Mouse (Mus musculus): ENCODE data around the gene Zfyve21. TPM values are rescaled to one million over a fixed set of nuclear protein-coding genes. Genes with fewer than 3 reads are reported as not detected.

Zfyve21 gene
- polyA plus RNA-seq, 1 experiment from 2014 or later: 53.3 TPM

DNA sequence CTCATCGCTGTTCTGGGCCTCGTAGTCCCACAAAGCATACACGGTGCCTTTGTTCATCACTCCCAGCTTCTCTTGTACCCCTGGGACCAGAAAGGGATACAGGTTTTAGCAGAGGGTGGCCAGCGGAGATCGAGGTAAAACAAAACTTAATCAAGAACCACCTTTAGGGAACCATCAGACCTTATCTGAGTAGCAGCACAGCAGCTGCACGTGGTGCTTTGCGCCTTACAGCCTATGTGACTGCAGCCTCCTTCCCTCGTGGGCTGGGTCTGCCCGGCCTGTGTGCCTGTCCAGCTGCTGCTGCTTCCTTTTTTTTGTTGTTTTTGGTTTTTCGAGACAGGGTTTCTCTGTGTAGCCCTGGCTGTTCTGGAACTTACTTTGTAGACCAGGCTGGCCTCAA is 16.4 kb downstream of the Zfyve21 start:
- no peak for TF ChIP-seq CTCF (IDR thresholded peaks at IDR 0.05; ENCODE audit: low read depth)
- no peak for TF ChIP-seq EP300 (IDR thresholded peaks at IDR 0.05; ENCODE audit: low read depth)
- DNase-seq (no peak), ATAC-seq (peak; percentile 59)
- no peaks in the 10 kb centered on the region for H3K27me3 ChIP-seq (ENCODE audit: insufficient read depth, low read length)
- no peak overlapping the region for H3K4me2 ChIP-seq (ENCODE audit: low read depth, low read length)
- peak overlapping the region; percentile 55; the same call in 1 of the 2 replicates for H3K27ac ChIP-seq (ENCODE audit: low read depth)
- H3K9me3 ChIP-seq (ENCODE audit: low read length): no peaks in the 10 kb centered on the region
- H3K9ac ChIP-seq (replicated peaks): no peak overlapping the region
- WGBS (ENCODE audit: insufficient replicate concordance): 59% methylated on average over 10 of the region's 10 CpGs
- no peaks in the 10 kb centered on the region for H3K4me1 ChIP-seq (ENCODE audit: insufficient read depth)
- no peak overlapping the region for H3K4me3 ChIP-seq (ENCODE audit: low read depth, low read length)
- peaks cover 61% of the 10 kb centered on the region for H3K36me3 ChIP-seq (replicated peaks; ENCODE audit: insufficient read depth, low read length)

- ATAC-seq: no peak
- no peak overlapping the region for H3K9ac ChIP-seq (replicated peaks)
Measured at GRCm38 (mm10) chr12:111832643-111833042, 18.7 kb downstream of the Zfyve21 start.

DNA sequence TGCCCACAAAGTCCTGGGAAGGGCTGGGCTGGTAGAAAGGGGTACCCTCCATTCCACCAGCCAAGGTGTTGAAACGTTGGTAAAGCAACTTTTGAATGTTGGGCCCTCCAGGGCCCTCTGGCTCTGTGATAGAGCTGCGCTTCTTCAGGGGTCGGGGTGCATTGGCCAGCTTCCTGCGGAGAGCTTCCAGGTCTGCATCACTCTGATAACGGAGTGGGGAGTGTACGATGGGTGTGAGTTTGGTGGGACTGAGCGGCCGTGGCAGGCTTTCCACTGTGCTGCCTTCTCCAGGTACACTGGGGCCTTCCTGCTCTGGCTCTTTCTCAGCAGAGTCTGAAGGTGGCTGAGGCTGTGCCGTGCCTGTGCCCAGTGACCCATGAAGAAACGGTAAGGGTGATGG is 19.5 kb downstream of the Zfyve21 start:
- DNase-seq (no peak), ATAC-seq (peak; percentile 81)
- 63% methylated on average over 10 of the region's 10 CpGs for WGBS (ENCODE audit: insufficient replicate concordance)
- Histone ChIP-seq H3K27me3 (ENCODE audit: insufficient read depth, low read length) (no peaks in the 10 kb centered on the region), H3K4me2 (ENCODE audit: low read depth, low read length) (peak overlapping the region; percentile 3; the same call in 1 of the 2 replicates), H3K36me3 (replicated peaks; ENCODE audit: insufficient read depth, low read length) (peaks cover 43% of the 10 kb centered on the region), H3K9me3 (ENCODE audit: low read length) (no peaks in the 10 kb centered on the region), H3K27ac (ENCODE audit: low read depth) (no peak overlapping the region), H3K4me1 (ENCODE audit: insufficient read depth) (no peaks in the 10 kb centered on the region), H3K4me3 (ENCODE audit: low read depth, low read length) (no peak overlapping the region), H3K9ac (replicated peaks) (no peak overlapping the region)
- TF ChIP-seq CTCF (IDR thresholded peaks at IDR 0.05; ENCODE audit: low read depth) (no peak), EP300 (IDR thresholded peaks at IDR 0.05; ENCODE audit: low read depth) (no peak)

More at GRCm38 (mm10) chr12:111832643-111833042, 18.7 kb downstream of the Zfyve21 start:
- no peaks in the 10 kb centered on the region for H3K9me3 ChIP-seq (ENCODE audit: low read length)
- DNase-seq: no peak
- WGBS (ENCODE audit: insufficient replicate concordance): 75% methylated on average over 5 of the region's 5 CpGs
- H3K36me3 ChIP-seq (replicated peaks; ENCODE audit: insufficient read depth, low read length): peaks cover 49% of the 10 kb centered on the region
- H3K27ac ChIP-seq (ENCODE audit: low read depth): no peak overlapping the region
- TF ChIP-seq EP300 (IDR thresholded peaks at IDR 0.05; ENCODE audit: low read depth) (no peak), CTCF (IDR thresholded peaks at IDR 0.05; ENCODE audit: low read depth) (no peak)
- H3K4me3 ChIP-seq (ENCODE audit: low read depth, low read length): no peak overlapping the region
- H3K27me3 ChIP-seq (ENCODE audit: insufficient read depth, low read length): no peaks in the 10 kb centered on the region
- H3K4me2 ChIP-seq (ENCODE audit: low read depth, low read length): no peak overlapping the region
- no peaks in the 10 kb centered on the region for H3K4me1 ChIP-seq (ENCODE audit: insufficient read depth)

DNA sequence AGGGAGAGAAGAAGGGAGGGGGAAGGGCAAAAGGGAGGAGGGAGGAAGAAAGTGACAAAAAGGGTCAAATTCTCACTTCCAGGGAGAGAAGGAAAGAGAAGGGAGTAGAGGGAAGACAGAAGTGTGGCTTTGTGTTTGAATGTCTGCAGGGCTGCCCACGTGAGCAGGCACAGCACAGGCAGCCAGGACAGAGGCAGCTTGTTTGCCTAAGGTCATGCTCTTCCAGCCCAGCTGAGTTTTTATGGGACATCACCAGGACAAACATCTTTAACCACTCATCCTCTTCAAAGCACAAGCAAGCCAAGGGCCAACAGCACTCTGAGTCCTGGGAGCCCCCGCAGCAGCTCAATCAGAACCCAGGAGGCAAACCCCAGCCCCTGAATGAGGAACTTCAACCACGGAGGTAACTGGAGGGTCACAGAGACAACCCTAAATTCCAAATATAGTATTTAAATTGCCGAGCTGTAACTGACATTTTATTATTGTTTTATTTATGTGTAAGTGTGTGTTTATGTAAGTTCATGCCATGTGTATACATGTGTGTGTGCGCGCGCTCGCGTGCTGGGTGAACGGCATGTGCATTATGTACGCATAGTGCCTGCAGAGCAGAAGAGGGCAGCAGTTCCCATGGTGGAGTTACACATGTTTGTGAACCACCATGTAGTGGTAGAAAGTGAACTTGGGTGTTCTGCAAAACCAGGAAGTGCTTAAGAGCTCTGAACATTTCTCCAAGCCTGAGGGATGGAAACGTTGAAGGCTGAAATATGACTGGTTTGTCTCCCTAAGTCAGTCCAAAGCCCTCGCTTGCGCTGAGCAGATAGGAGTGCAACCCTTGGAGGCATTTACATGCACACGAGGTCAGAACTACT is 28.8 kb downstream of the Zfyve21 start:
- 63% methylated on average over 15 of the region's 15 CpGs for WGBS (ENCODE audit: insufficient replicate concordance)
- TF ChIP-seq EP300 (IDR thresholded peaks at IDR 0.05; ENCODE audit: low read depth): no peak
- peak; percentile 24; the same call in 1 of the 2 replicates for TF ChIP-seq CTCF (IDR thresholded peaks at IDR 0.05; ENCODE audit: low read depth)
- no peak for DNase-seq
- Histone ChIP-seq H3K27me3 (ENCODE audit: insufficient read depth, low read length) (no peaks in the 10 kb centered on the region), H3K36me3 (replicated peaks; ENCODE audit: insufficient read depth, low read length) (peaks cover 13% of the 10 kb centered on the region), H3K4me1 (ENCODE audit: insufficient read depth) (peaks cover 2% of the 10 kb centered on the region; the same call in 1 of the 2 replicates), H3K27ac (ENCODE audit: low read depth) (peak overlapping the region; percentile 22; the same call in 1 of the 2 replicates), H3K4me2 (ENCODE audit: low read depth, low read length) (no peak overlapping the region), H3K9ac (replicated peaks) (no peak overlapping the region), H3K9me3 (ENCODE audit: low read length) (no peaks in the 10 kb centered on the region), H3K4me3 (ENCODE audit: low read depth, low read length) (no peak overlapping the region)
- ATAC-seq: peak; percentile 56

GRCm38 (mm10) chr12:111843470-111843869 is 29.5 kb downstream of the Zfyve21 start:
- Histone ChIP-seq H3K36me3 (replicated peaks; ENCODE audit: insufficient read depth, low read length) (peaks cover 13% of the 10 kb centered on the region), H3K4me3 (ENCODE audit: low read depth, low read length) (no peak overlapping the region), H3K27me3 (ENCODE audit: insufficient read depth, low read length) (no peaks in the 10 kb centered on the region), H3K9ac (replicated peaks) (no peak overlapping the region), H3K4me1 (ENCODE audit: insufficient read depth) (peaks cover 2% of the 10 kb centered on the region; the same call in 1 of the 2 replicates), H3K4me2 (ENCODE audit: low read depth, low read length) (no peak overlapping the region), H3K9me3 (ENCODE audit: low read length) (no peaks in the 10 kb centered on the region), H3K27ac (ENCODE audit: low read depth) (no peak overlapping the region)
- 40% methylated on average over 2 of the region's 2 CpGs for WGBS (ENCODE audit: insufficient replicate concordance)
- ATAC-seq (no peak), DNase-seq (no peak)
- TF ChIP-seq CTCF (IDR thresholded peaks at IDR 0.05; ENCODE audit: low read depth) (no peak), EP300 (IDR thresholded peaks at IDR 0.05; ENCODE audit: low read depth) (no peak)

GRCm38 (mm10) chr12:111845953-111846352 is 32.0 kb downstream of the Zfyve21 start:
- no peak overlapping the region for H3K9ac ChIP-seq (replicated peaks)
- H3K36me3 ChIP-seq (replicated peaks; ENCODE audit: insufficient read depth, low read length): no peaks in the 10 kb centered on the region
- H3K4me1 ChIP-seq (ENCODE audit: insufficient read depth): peaks cover 2% of the 10 kb centered on the region; the same call in 1 of the 2 replicates
- DNase-seq (no peak), ATAC-seq (no peak)
- no peak for TF ChIP-seq CTCF (IDR thresholded peaks at IDR 0.05; ENCODE audit: low read depth)
- TF ChIP-seq EP300 (IDR thresholded peaks at IDR 0.05; ENCODE audit: low read depth): no peak
- no peaks in the 10 kb centered on the region for H3K9me3 ChIP-seq (ENCODE audit: low read length)
- no peak overlapping the region for H3K4me3 ChIP-seq (ENCODE audit: low read depth, low read length)
- no peaks in the 10 kb centered on the region for H3K27me3 ChIP-seq (ENCODE audit: insufficient read depth, low read length)
- H3K27ac ChIP-seq (ENCODE audit: low read depth): no peak overlapping the region
- WGBS (ENCODE audit: insufficient replicate concordance): 84% methylated on average over 4 of the region's 4 CpGs
- no peak overlapping the region for H3K4me2 ChIP-seq (ENCODE audit: low read depth, low read length)

Data from liver, postnatal 0 days (tissue).